Mouse (Mus musculus): ENCODE measurements at regions not wholly inside any gene's neighbourhood (a gene's known extent, or its start where the extent isn't known, plus 50 kb on each side); places are given as distances from the start of the nearest gene placed in this dataset.
A peak's percentile ranks its signal among the peaks of the same experiment; 100 is the strongest.
"Not testable (repeated sequence)": the region's sequence is repeated elsewhere in the genome, so short reads cannot be mapped to it uniquely, and the experiment has no call there.

- no peaks in the 10 kb centered on the region for H3K4me1 ChIP-seq
- no peak overlapping the region for H3K4me3 ChIP-seq
- H3K27ac ChIP-seq = no peak overlapping the region
- no peaks in the 10 kb centered on the region for H3K9me3 ChIP-seq (replicated peaks)
- no peaks in the 10 kb centered on the region for H3K36me3 ChIP-seq
- DNase-seq (ENCODE audit: low spot score) = no peak
- 71% methylated on average over 9 of the region's 9 CpGs for WGBS
- H3K27me3 ChIP-seq (ENCODE audit: low read depth, poor library complexity, severe bottlenecking) = no peaks in the 10 kb centered on the region
Observed at GRCm38 (mm10) chr8:57383746-57384320, 63.0 kb downstream of the Hand2 start.

- DNase-seq (ENCODE audit: low spot score) = no peak
- no peaks in the 10 kb centered on the region for H3K36me3 ChIP-seq
- no peak overlapping the region for H3K27ac ChIP-seq
- H3K4me3 ChIP-seq = no peak overlapping the region
- 88% methylated on average over 5 of the region's 5 CpGs for WGBS
- no peaks in the 10 kb centered on the region for H3K27me3 ChIP-seq (ENCODE audit: low read depth, poor library complexity, severe bottlenecking)
- no peaks in the 10 kb centered on the region for H3K4me1 ChIP-seq
- no peaks in the 10 kb centered on the region for H3K9me3 ChIP-seq (replicated peaks)
Observed at GRCm38 (mm10) chr8:57387627-57388026, 66.8 kb downstream of the Hand2 start.

- Histone ChIP-seq H3K27me3 (ENCODE audit: low read depth, poor library complexity, severe bottlenecking) (no peaks in the 10 kb centered on the region), H3K4me1 (no peaks in the 10 kb centered on the region), H3K9me3 (replicated peaks) (no peaks in the 10 kb centered on the region), H3K27ac (no peak overlapping the region), H3K36me3 (no peaks in the 10 kb centered on the region), H3K4me3 (no peak overlapping the region)
- DNase-seq (ENCODE audit: low spot score) = no peak
- 94% methylated on average over 4 of the region's 4 CpGs for WGBS
Observed at GRCm38 (mm10) chr8:57388579-57388978, 67.1 kb upstream of the Scrg1 start.

GRCm38 (mm10) chr8:57397999-57398635, 57.6 kb upstream of the Scrg1 start:
- no peak for DNase-seq (ENCODE audit: low spot score)
- peaks cover 24% of the 10 kb centered on the region for H3K4me1 ChIP-seq
- 89% methylated on average over 3 of the region's 3 CpGs for WGBS

GRCm38 (mm10) chr8:57400171-57400570, 55.6 kb upstream of the Scrg1 start:
- H3K4me3 ChIP-seq; H3K27me3 ChIP-seq (ENCODE audit: low read depth, poor library complexity, severe bottlenecking); H3K9me3 ChIP-seq (replicated peaks); H3K27ac ChIP-seq; DNase-seq (ENCODE audit: low spot score); H3K36me3 ChIP-seq: not testable (repeated sequence)
- H3K4me1 ChIP-seq = peaks cover 34% of the 10 kb centered on the region

More at GRCm38 (mm10) chr8:57397999-57398635, 57.6 kb upstream of the Scrg1 start:
- Histone ChIP-seq H3K36me3 (no peaks in the 10 kb centered on the region), H3K9me3 (replicated peaks) (no peaks in the 10 kb centered on the region), H3K27ac (no peak overlapping the region), H3K27me3 (ENCODE audit: low read depth, poor library complexity, severe bottlenecking) (no peaks in the 10 kb centered on the region), H3K4me3 (no peak overlapping the region)

GRCm38 (mm10) chr8:57400776-57401631, 54.7 kb upstream of the Scrg1 start:
- Histone ChIP-seq H3K36me3 (no peaks in the 10 kb centered on the region), H3K27ac (no peak overlapping the region)

GRCm38 (mm10) chr8:57401661-57402060, 54.1 kb upstream of the Scrg1 start:
- Histone ChIP-seq H3K36me3 (no peaks in the 10 kb centered on the region), H3K9me3 (replicated peaks) (no peaks in the 10 kb centered on the region), H3K4me1 (peaks cover 44% of the 10 kb centered on the region), H3K27me3 (ENCODE audit: low read depth, poor library complexity, severe bottlenecking) (no peaks in the 10 kb centered on the region), H3K4me3 (no peak overlapping the region), H3K27ac (no peak overlapping the region)
- 69% methylated on average over 1 of the region's 1 CpGs for WGBS
- DNase-seq (ENCODE audit: low spot score) = no peak

More at GRCm38 (mm10) chr8:57400776-57401631, 54.7 kb upstream of the Scrg1 start:
- H3K4me1 ChIP-seq = peaks cover 40% of the 10 kb centered on the region
- no peak overlapping the region for H3K4me3 ChIP-seq
- no peaks in the 10 kb centered on the region for H3K27me3 ChIP-seq (ENCODE audit: low read depth, poor library complexity, severe bottlenecking)
- H3K9me3 ChIP-seq (replicated peaks) = no peaks in the 10 kb centered on the region
- DNase-seq (ENCODE audit: low spot score) = no peak
- 80% methylated on average over 12 of the region's 12 CpGs for WGBS

- H3K4me1 ChIP-seq = peaks cover 48% of the 10 kb centered on the region
- no peak for DNase-seq (ENCODE audit: low spot score)
- 0 out of 2 replicates have a peak, but pooled peaks cover 2% of the 10 kb centered on the region for H3K27me3 ChIP-seq (ENCODE audit: low read depth, poor library complexity, severe bottlenecking)
Observed at GRCm38 (mm10) chr8:57402200-57402599, 53.5 kb upstream of the Scrg1 start.

GRCm38 (mm10) chr8:57403640-57404180, 52.0 kb upstream of the Scrg1 start:
- 91% methylated on average over 11 of the region's 11 CpGs for WGBS
- Histone ChIP-seq H3K4me1 (peaks cover 43% of the 10 kb centered on the region), H3K27me3 (ENCODE audit: low read depth, poor library complexity, severe bottlenecking) (peaks cover 13% of the 10 kb centered on the region), H3K4me3 (no peak overlapping the region), H3K36me3 (no peaks in the 10 kb centered on the region), H3K9me3 (replicated peaks) (no peaks in the 10 kb centered on the region), H3K27ac (no peak overlapping the region)
- no peak for DNase-seq (ENCODE audit: low spot score)

More at GRCm38 (mm10) chr8:57402200-57402599, 53.5 kb upstream of the Scrg1 start:
- no peak overlapping the region for H3K27ac ChIP-seq
- H3K4me3 ChIP-seq = no peak overlapping the region
- WGBS = 78% methylated on average over 5 of the region's 5 CpGs
- no peaks in the 10 kb centered on the region for H3K36me3 ChIP-seq
- no peaks in the 10 kb centered on the region for H3K9me3 ChIP-seq (replicated peaks)

- Histone ChIP-seq H3K9me3 (replicated peaks) (no peaks in the 10 kb centered on the region), H3K27me3 (ENCODE audit: low read depth, poor library complexity, severe bottlenecking) (peaks cover 29% of the 10 kb centered on the region), H3K4me1 (peaks cover 53% of the 10 kb centered on the region), H3K4me3 (no peak overlapping the region), H3K27ac (peak overlapping the region; percentile 64; the same call in 1 of the 2 replicates), H3K36me3 (no peaks in the 10 kb centered on the region)
- peak; percentile 64 for DNase-seq (ENCODE audit: low spot score)
- 27% methylated on average over 11 of the region's 11 CpGs for WGBS
Observed at GRCm38 (mm10) chr8:57405277-57405817, 50.4 kb upstream of the Scrg1 start.

All from limb, embryonic 10.5 days (tissue).